ENCODE assay signal across 25 mouse cellular contexts in the genomic region with DNA sequence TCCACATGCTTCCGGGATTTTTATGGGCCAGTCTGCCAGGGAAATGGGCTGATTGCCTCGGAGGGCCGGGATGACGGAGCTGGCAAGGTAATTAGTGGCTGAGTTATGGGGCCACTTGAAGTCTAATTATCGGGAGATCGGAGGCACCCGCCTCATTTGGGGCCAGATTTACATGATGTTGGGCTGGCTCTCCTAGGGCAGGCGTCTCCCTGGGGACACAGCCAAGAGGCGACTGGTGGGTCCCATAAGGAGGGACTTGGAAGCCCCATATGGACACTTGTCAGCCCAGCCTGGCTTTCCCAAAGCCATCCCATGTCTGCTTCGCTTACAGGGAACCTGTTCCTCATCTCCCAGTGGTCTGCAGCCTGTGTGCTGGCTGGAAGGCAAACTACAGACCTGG. TPM values are rescaled to one million over a fixed set of nuclear protein-coding genes. Genes with fewer than 3 reads are reported as not detected.
"Had no signal": no experiment of that assay in that cellular context is flagged by ENCODE, and none has a peak within 500 bp of the region (broad histone marks: within the 10 kb centered on the region; RNA-seq: fewer than 3 reads in every experiment).

No protein-coding gene starts in this region.

- H3K9ac ChIP-seq: liver, embryonic 13.5 days; midbrain, embryonic 12.5 days; neural tube, embryonic 13.5 days had no signal

- H3K27ac ChIP-seq: kidney, postnatal 0 days; left cerebral cortex, adult 2 months; liver, embryonic 13.5 days; midbrain, embryonic 12.5 days; neural tube, embryonic 13.5 days had no signal

- H3K9me3 ChIP-seq: liver, embryonic 13.5 days; midbrain, embryonic 12.5 days; neural tube, embryonic 13.5 days had no signal

- H3K27me3 ChIP-seq: liver, embryonic 13.5 days had no signal

- H3K4me1 ChIP-seq: liver, embryonic 13.5 days had no signal

- ATAC-seq: midbrain, embryonic 16.5 days had no signal

- DNase-seq: kidney, postnatal 36 days; layer of hippocampus, postnatal 36 days; liver, embryonic 13.5 days; lung, adult 2 months; lung, postnatal 14 days; lung, postnatal 4 days; thymus, adult 18-20 months; thymus, postnatal 36 days had no signal

- H3K4me2 ChIP-seq: liver, embryonic 13.5 days; midbrain, embryonic 12.5 days; neural tube, embryonic 13.5 days had no signal

- H3K4me3 ChIP-seq: left cerebral cortex, adult 2 months; liver, embryonic 13.5 days; midbrain, embryonic 12.5 days; myocyte; neural tube, embryonic 13.5 days had no signal

- H3K36me3 ChIP-seq: liver, embryonic 13.5 days; midbrain, embryonic 12.5 days; neural tube, embryonic 13.5 days had no signal

RNA-seq across cellular contexts. Expression of a gene that starts 45.1 kb away (rescaled TPM):
- polyA plus RNA-seq: kidney, embryonic 14.5 days; kidney, postnatal 0 days; limb, embryonic 11.5 days; limb, embryonic 14.5 days; liver, adult 2 months; liver, embryonic 13.5 days; liver, embryonic 16.5 days; lung, adult 2 months; lung, embryonic 16.5 days; midbrain, embryonic 12.5 days; midbrain, embryonic 16.5 days; myocyte; neural tube, embryonic 13.5 days; small intestine, adult 2 months; spleen, adult 2 months; stomach, embryonic 16.5 days; testis, adult 2 months; urinary bladder, adult 2 months had no signal
